Mouse (Mus musculus): ENCODE data around the gene Gm29133. TPM values are rescaled to one million over a fixed set of nuclear protein-coding genes. Genes with fewer than 3 reads are reported as not detected.
A peak's percentile ranks its signal among the peaks of the same experiment; 100 is the strongest.

Gene Gm29133
- polyA plus RNA-seq (2016; fragmentation: Nextera tagmentation; extraction: Ambion mirVana), result not detected in 2 replicates

- Histone ChIP-seq H3K4me1 (no peaks in the 10 kb centered on the region), H3K27me3 (replicated peaks) (no peaks in the 10 kb centered on the region), H3K36me3 (no peaks in the 10 kb centered on the region), H3K27ac (no peak within 1 kb of the TSS), H3K9me3 (replicated peaks) (no peaks in the 10 kb centered on the region), H3K4me3 (no peak within 1 kb of the TSS), H3K9ac (no peak within 1 kb of the TSS), H3K4me2 (no peak within 1 kb of the TSS)
- ATAC-seq, result no peak
- 61% methylated on average over 5 of the region's 5 CpGs for WGBS (ENCODE audit: insufficient replicate concordance)
These were observed at the start of gene Gm29133 for GRCm38 (mm10) chr3:75747897-75748296. Gene Gm29133 (plus strand): TSS chr3:75748197.

- Histone ChIP-seq H3K9me3 (replicated peaks) (no peaks in the 10 kb centered on the region), H3K4me1 (no peaks in the 10 kb centered on the region), H3K27ac (no peak overlapping the region), H3K9ac (no peak overlapping the region), H3K36me3 (no peaks in the 10 kb centered on the region), H3K4me3 (no peak overlapping the region), H3K4me2 (no peak overlapping the region), H3K27me3 (replicated peaks) (no peaks in the 10 kb centered on the region)
- WGBS (ENCODE audit: insufficient replicate concordance), result 64% methylated on average over 3 of the region's 3 CpGs
- no peak for ATAC-seq
These were observed 48.9 kb upstream of the Gm29133 start for GRCm38 (mm10) chr3:75699088-75699487.

GRCm38 (mm10) chr3:75701336-75701735 lies 46.7 kb upstream of the Gm29133 start:
- 67% methylated on average over 3 of the region's 3 CpGs for WGBS (ENCODE audit: insufficient replicate concordance)
- Histone ChIP-seq H3K4me3 (no peak overlapping the region), H3K36me3 (no peaks in the 10 kb centered on the region), H3K27ac (no peak overlapping the region), H3K27me3 (replicated peaks) (no peaks in the 10 kb centered on the region), H3K4me1 (no peaks in the 10 kb centered on the region), H3K9ac (no peak overlapping the region), H3K4me2 (no peak overlapping the region), H3K9me3 (replicated peaks) (no peaks in the 10 kb centered on the region)
- no peak for ATAC-seq

- ATAC-seq, result no peak
- no peaks in the 10 kb centered on the region for H3K36me3 ChIP-seq
- no peaks in the 10 kb centered on the region for H3K9me3 ChIP-seq (replicated peaks)
- no peak overlapping the region for H3K27ac ChIP-seq
- WGBS (ENCODE audit: insufficient replicate concordance), result 46% methylated on average over 3 of the region's 3 CpGs
- H3K27me3 ChIP-seq (replicated peaks), result no peaks in the 10 kb centered on the region
- no peak overlapping the region for H3K9ac ChIP-seq
- no peaks in the 10 kb centered on the region for H3K4me1 ChIP-seq
- no peak overlapping the region for H3K4me2 ChIP-seq
- H3K4me3 ChIP-seq, result no peak overlapping the region
These were observed 41.5 kb upstream of the Gm29133 start for GRCm38 (mm10) chr3:75706536-75706935.

GRCm38 (mm10) chr3:75713678-75714295 lies 34.2 kb upstream of the Gm29133 start:
- no peak for ATAC-seq
- Histone ChIP-seq H3K4me1 (no peaks in the 10 kb centered on the region), H3K27me3 (replicated peaks) (no peaks in the 10 kb centered on the region), H3K4me2 (no peak overlapping the region), H3K9ac (no peak overlapping the region), H3K36me3 (no peaks in the 10 kb centered on the region), H3K4me3 (no peak overlapping the region), H3K27ac (no peak overlapping the region), H3K9me3 (replicated peaks) (no peaks in the 10 kb centered on the region)
- 56% methylated on average over 3 of the region's 3 CpGs for WGBS (ENCODE audit: insufficient replicate concordance)

GRCm38 (mm10) chr3:75720663-75721062 lies 27.3 kb upstream of the Gm29133 start:
- no peak overlapping the region for H3K9ac ChIP-seq
- ATAC-seq, result no peak

GRCm38 (mm10) chr3:75730982-75731600 lies 16.9 kb upstream of the Gm29133 start:
- Histone ChIP-seq H3K4me3 (no peak overlapping the region), H3K4me1 (no peaks in the 10 kb centered on the region), H3K36me3 (no peaks in the 10 kb centered on the region), H3K27ac (no peak overlapping the region), H3K9me3 (replicated peaks) (no peaks in the 10 kb centered on the region), H3K9ac (no peak overlapping the region), H3K4me2 (no peak overlapping the region), H3K27me3 (replicated peaks) (no peaks in the 10 kb centered on the region)
- 52% methylated on average over 3 of the region's 3 CpGs for WGBS (ENCODE audit: insufficient replicate concordance)
- ATAC-seq, result no peak; the same call in 1 of the 2 replicates

More at GRCm38 (mm10) chr3:75720663-75721062, 27.3 kb upstream of the Gm29133 start:
- no peaks in the 10 kb centered on the region for H3K9me3 ChIP-seq (replicated peaks)
- no peak overlapping the region for H3K27ac ChIP-seq
- H3K27me3 ChIP-seq (replicated peaks), result no peaks in the 10 kb centered on the region
- no peaks in the 10 kb centered on the region for H3K4me1 ChIP-seq
- H3K36me3 ChIP-seq, result no peaks in the 10 kb centered on the region
- no peak overlapping the region for H3K4me3 ChIP-seq
- WGBS (ENCODE audit: insufficient replicate concordance), result 17% methylated on average over 2 of the region's 2 CpGs
- H3K4me2 ChIP-seq, result no peak overlapping the region

- Histone ChIP-seq H3K9me3 (replicated peaks) (no peaks in the 10 kb centered on the region), H3K36me3 (no peaks in the 10 kb centered on the region), H3K27ac (no peak overlapping the region), H3K4me1 (no peaks in the 10 kb centered on the region), H3K9ac (no peak overlapping the region), H3K4me3 (no peak overlapping the region), H3K4me2 (no peak overlapping the region), H3K27me3 (replicated peaks) (no peaks in the 10 kb centered on the region)
- no peak for ATAC-seq
- WGBS (ENCODE audit: insufficient replicate concordance), result 44% methylated on average over 4 of the region's 4 CpGs
These were observed 4.1 kb upstream of the Gm29133 start for GRCm38 (mm10) chr3:75743664-75744437.

GRCm38 (mm10) chr3:75745343-75745742 lies 2.7 kb upstream of the Gm29133 start:
- ATAC-seq, result peak; percentile 54

GRCm38 (mm10) chr3:75763351-75763750 lies 15.4 kb downstream of the Gm29133 start:
- no peak overlapping the region for H3K27ac ChIP-seq
- H3K4me3 ChIP-seq, result no peak overlapping the region
- H3K9me3 ChIP-seq (replicated peaks), result no peaks in the 10 kb centered on the region
- H3K36me3 ChIP-seq, result no peaks in the 10 kb centered on the region
- WGBS (ENCODE audit: insufficient replicate concordance), result 44% methylated on average over 2 of the region's 2 CpGs
- ATAC-seq, result no peak
- no peak overlapping the region for H3K4me2 ChIP-seq
- no peaks in the 10 kb centered on the region for H3K27me3 ChIP-seq (replicated peaks)
- H3K4me1 ChIP-seq, result no peaks in the 10 kb centered on the region
- no peak overlapping the region for H3K9ac ChIP-seq

More at GRCm38 (mm10) chr3:75745343-75745742, 2.7 kb upstream of the Gm29133 start:
- no peak overlapping the region for H3K4me2 ChIP-seq
- no peaks in the 10 kb centered on the region for H3K36me3 ChIP-seq
- H3K27me3 ChIP-seq (replicated peaks), result no peaks in the 10 kb centered on the region
- no peaks in the 10 kb centered on the region for H3K9me3 ChIP-seq (replicated peaks)
- no peak overlapping the region for H3K9ac ChIP-seq
- H3K4me3 ChIP-seq, result no peak overlapping the region
- no peak overlapping the region for H3K27ac ChIP-seq
- 34% methylated on average over 2 of the region's 2 CpGs for WGBS (ENCODE audit: insufficient replicate concordance)
- no peaks in the 10 kb centered on the region for H3K4me1 ChIP-seq

GRCm38 (mm10) chr3:75774253-75774652 lies 26.3 kb downstream of the Gm29133 start:
- no peaks in the 10 kb centered on the region for H3K27me3 ChIP-seq (replicated peaks)
- no peak overlapping the region for H3K9ac ChIP-seq
- H3K36me3 ChIP-seq, result no peaks in the 10 kb centered on the region
- 68% methylated on average over 2 of the region's 2 CpGs for WGBS (ENCODE audit: insufficient replicate concordance)
- H3K4me3 ChIP-seq, result no peak overlapping the region
- H3K4me2 ChIP-seq, result no peak overlapping the region
- no peak overlapping the region for H3K27ac ChIP-seq
- no peaks in the 10 kb centered on the region for H3K9me3 ChIP-seq (replicated peaks)
- no peaks in the 10 kb centered on the region for H3K4me1 ChIP-seq
- ATAC-seq, result no peak

- Histone ChIP-seq H3K9me3 (replicated peaks) (no peaks in the 10 kb centered on the region), H3K36me3 (no peaks in the 10 kb centered on the region), H3K4me1 (no peaks in the 10 kb centered on the region), H3K4me3 (no peak overlapping the region), H3K27ac (no peak overlapping the region), H3K4me2 (no peak overlapping the region), H3K27me3 (replicated peaks) (no peaks in the 10 kb centered on the region), H3K9ac (no peak overlapping the region)
- ATAC-seq, result no peak
These were observed 60.0 kb downstream of the Gm29133 start for GRCm38 (mm10) chr3:75808001-75808400.

All from liver, embryonic 12.5 days (tissue).